Mouse (Mus musculus): ENCODE results near the gene Zcchc24.

DNA sequence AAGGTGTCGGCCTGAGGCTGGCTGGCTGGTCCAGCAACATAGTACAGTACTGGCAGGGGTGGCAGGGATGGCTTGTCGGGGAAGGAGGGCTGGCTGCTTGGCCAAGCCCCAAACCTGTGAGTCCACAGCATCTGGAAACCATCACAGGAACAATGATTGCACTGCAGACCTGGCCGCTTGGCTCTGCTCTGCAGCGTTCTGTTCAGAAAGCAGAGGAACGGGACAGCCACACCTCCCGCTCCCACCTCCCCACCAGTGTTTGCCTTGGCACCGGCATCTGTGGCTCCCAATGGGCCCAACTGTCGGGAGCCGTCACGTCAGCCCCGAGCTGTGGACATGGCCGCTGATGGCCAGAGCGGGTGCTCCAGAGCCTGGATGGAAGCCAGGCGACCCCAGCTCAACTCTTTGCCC is 30.2 kb downstream of the Zcchc24 start:
- TF ChIP-seq CTCF (IDR thresholded peaks at IDR 0.05; ENCODE audit: low read depth, low read length) (no peak), POLR2A (IDR thresholded peaks at IDR 0.05; ENCODE audit: borderline replicate concordance, low read depth, low read length) (no peak)

Measured in bone marrow macrophage, adult 2 months (primary cell).